Mouse (Mus musculus) bone marrow, adult 2 months (tissue): ENCODE measurements at regions not wholly inside any gene's neighbourhood (a gene's known extent, or its start where the extent isn't known, plus 50 kb on each side); places are given as distances from the start of the nearest gene placed in this dataset.

ENCODE experiments used
- H3K27ac ChIP-seq: fragments of 200-500 bp; 2 replicates; pipeline ENCODE4 v1.5.1; 2012; ENCODE audit warnings: low read depth, mild to moderate bottlenecking, control low read depth, inconsistent platforms, low read length; ENCODE audit not compliant: control insufficient read depth, poor library complexity, insufficient read depth
- H3K4me1 ChIP-seq: fragments of 200-500 bp; 2 replicates; pipeline ENCODE4 v1.6.1; 2011; ENCODE audit warnings: low read length; ENCODE audit not compliant: control insufficient read depth, insufficient read depth
- H3K4me3 ChIP-seq: fragments of 200-500 bp; replicated peaks from 2 replicates; pipeline ENCODE3; 2011; ENCODE audit warnings: mild to moderate bottlenecking, low read depth, low read length, control low read depth; ENCODE audit not compliant: control insufficient read depth
- CTCF ChIP-seq: fragments of 200-500 bp; IDR thresholded peaks from 2 replicates; pipeline ENCODE4 v1.5.1; 2011; ENCODE audit warnings: low read length, control low read depth; ENCODE audit not compliant: control insufficient read depth, insufficient read depth
- POLR2A ChIP-seq: fragments of 200-500 bp; IDR thresholded peaks from 2 replicates; pipeline ENCODE4 v1.6.1; 2011; ENCODE audit warnings: low read depth, mild to moderate bottlenecking, control low read depth, low read length, borderline replicate concordance; ENCODE audit not compliant: control insufficient read depth
- WGBS: fragments of 180-500 bp; shearing (Covaris S2); methylation state at CpG from one replicate; pipeline ENCODE4 v1.1.7; 2018; 5-methylcytosine and 5-hydroxymethylcytosine counted together

DNA sequence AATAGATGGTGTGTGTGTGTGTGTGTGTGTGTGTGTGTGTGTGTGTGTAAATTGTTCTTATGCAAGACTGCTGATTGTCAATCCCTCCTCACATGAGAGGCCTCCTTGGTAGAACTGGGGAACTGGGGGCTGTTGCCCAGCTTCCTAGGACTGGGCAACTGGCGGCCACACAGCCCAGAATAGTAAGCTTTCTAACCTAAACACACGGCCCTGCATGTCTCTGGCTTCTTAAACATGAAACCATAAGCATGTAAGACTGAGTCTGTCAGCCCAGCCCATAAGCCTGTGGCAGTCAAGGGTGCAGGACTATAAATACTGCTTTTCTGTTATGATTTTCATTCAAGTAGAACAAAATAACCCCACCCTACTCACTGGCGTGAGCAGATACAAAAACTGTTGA is 60.7 kb downstream of the Ifng start:
- TF ChIP-seq POLR2A, result peak; percentile 11; the same call in 1 of the 2 replicates
- no peak for TF ChIP-seq CTCF
- Histone ChIP-seq H3K4me3 (no peak overlapping the region), H3K27ac (peak overlapping the region; percentile 93), H3K4me1 (peaks cover 2% of the 10 kb centered on the region; the same call in 1 of the 2 replicates)
- 58% methylated on average over 3 of the region's 3 CpGs for WGBS

DNA sequence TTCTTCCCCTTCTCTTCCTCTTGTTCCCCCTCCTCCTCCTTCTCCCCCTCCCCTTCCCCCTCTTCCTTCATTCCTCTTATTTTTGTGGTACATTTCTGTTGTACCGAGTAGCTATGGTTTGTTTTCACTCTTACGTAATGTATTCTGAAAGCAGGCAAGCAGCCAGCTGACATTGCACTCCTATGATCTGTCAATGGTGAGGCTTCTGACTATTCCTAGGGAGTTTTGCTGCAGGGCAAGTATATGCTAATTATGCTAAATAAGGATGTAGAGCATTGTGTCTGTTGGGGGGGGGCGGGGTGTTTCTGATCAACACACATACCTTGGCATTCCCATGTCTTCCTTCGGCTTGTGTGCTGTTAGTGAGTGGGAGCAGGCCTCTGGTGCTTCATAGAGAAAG is 64.0 kb downstream of the Ifng start:
- 51% methylated on average over 4 of the region's 4 CpGs for WGBS
- Histone ChIP-seq H3K4me1 (peaks cover 2% of the 10 kb centered on the region; the same call in 1 of the 2 replicates), H3K27ac (no peak overlapping the region), H3K4me3 (no peak overlapping the region)
- TF ChIP-seq POLR2A, result no peak
- no peak for TF ChIP-seq CTCF

DNA sequence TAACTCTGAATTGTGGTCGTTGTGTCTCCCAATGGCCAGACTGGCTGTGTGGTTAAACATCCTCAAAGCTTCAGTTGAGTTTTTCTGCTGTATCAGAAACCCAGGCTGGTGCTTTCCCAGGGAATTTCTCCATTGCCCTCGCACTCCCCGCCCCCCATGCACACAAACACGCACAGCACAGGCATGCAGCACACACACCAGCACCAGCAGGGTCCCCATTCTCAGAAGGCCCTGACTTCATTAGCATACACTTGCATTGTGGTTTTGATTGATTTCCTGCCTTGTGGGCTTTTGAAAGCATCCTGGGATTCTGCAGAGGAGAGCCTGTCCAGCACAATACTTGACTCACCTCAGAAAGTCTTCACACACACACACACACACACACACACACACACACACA is 65.3 kb downstream of the Ifng start:
- 47% methylated on average over 4 of the region's 4 CpGs for WGBS

DNA sequence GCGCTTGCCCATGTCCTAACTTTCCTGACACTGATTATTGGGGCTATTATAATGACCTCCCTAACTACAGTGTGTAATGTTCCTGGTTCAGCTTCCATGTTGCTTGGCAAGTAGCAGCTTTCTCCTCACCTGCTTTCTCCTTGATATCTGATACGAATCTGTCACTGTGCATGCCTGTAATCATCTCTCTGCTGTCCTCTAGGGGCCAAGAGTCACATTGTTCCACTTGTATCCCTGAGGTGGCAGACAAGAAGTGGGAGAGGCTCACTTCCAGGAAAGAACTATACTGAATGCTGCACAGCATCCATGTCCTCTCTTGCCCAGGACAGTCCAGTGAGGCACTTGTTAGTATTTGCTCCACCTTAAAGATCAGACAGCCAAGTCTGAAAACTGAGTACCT is 66.8 kb downstream of the Ifng start:
- 50% methylated on average over 2 of the region's 2 CpGs for WGBS
- TF ChIP-seq CTCF, result no peak
- TF ChIP-seq POLR2A, result no peak
- Histone ChIP-seq H3K4me3 (no peak overlapping the region), H3K4me1 (peaks cover 1% of the 10 kb centered on the region; the same call in 1 of the 2 replicates), H3K27ac (no peak overlapping the region)

More for the DNA sequence above, 65.3 kb downstream of the Ifng start:
- Histone ChIP-seq H3K4me3 (no peak overlapping the region), H3K27ac (no peak overlapping the region), H3K4me1 (peaks cover 2% of the 10 kb centered on the region; the same call in 1 of the 2 replicates)
- no peak for TF ChIP-seq CTCF

DNA sequence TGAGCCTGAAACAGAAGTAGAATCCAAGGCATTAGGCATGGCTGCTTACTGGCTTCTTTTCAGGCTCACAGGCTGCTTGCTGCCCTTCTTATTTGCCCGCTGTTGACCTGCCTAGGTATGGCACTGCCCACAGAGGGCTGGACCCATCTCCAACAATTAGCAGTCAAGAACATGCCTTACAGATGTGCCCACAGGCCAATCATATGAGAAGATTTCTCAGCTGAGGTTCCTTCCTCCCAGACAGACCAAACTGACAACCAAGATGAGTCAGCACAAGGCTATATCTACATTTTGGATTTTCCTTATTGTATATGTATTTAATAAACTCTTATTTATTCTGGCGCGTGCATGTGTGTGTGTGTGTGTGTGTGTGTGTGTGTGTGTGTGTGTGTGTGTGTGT is 76.0 kb downstream of the Ifng start:
- Histone ChIP-seq H3K4me3 (no peak overlapping the region), H3K4me1 (no peaks in the 10 kb centered on the region), H3K27ac (no peak overlapping the region)
- TF ChIP-seq CTCF, result no peak
- no peak for TF ChIP-seq POLR2A
- WGBS, result 60% methylated on average over 3 of the region's 3 CpGs

DNA sequence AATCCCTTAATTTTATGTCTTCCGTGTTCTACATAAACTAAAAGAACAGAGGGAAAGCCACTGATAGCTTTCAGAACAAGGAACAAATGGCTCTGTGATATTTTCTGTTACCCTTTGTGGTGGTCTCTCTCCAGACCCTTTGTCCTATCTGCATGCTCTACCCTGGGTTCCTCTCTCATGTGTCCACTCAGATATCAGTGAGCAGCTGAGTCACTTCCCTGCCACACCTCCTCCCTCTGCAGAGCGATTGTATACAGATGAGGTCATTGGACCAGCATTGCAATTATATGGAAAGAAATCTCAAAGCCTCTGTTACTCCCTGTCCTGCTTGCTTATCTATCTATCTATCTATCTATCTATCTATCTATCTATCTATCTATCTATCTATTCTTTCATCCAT is 77.1 kb downstream of the Ifng start:
- 43% methylated on average over 2 of the region's 2 CpGs for WGBS
- no peak overlapping the region for H3K27ac ChIP-seq
- TF ChIP-seq POLR2A (no peak), CTCF (no peak)

DNA sequence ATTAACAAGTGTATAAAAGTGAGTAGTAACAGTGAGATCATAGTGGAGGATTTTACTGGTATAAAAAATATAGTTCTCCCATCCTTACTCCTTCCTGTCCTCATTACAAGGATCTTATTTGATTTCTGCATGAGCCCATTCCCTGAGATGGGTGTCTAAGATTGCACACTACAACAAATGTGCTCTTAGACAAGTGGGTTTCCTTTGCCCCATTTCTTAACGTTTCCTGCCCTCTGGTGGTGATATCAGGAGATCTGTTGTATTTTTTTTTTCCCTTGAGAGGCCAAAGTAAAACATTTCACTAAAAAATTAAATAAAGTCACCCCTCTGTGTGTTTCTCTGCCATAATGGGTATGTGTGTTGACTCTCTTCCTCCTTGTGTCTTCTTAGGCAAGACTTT is 105.1 kb downstream of the Ifng start:
- no peak for TF ChIP-seq POLR2A
- no peak for TF ChIP-seq CTCF
- Histone ChIP-seq H3K4me1 (no peaks in the 10 kb centered on the region), H3K4me3 (no peak overlapping the region), H3K27ac (no peak overlapping the region)
- WGBS, result 0% methylated on average over 1 of the region's 1 CpGs

More for the DNA sequence above, 77.1 kb downstream of the Ifng start:
- no peaks in the 10 kb centered on the region for H3K4me1 ChIP-seq
- no peak overlapping the region for H3K4me3 ChIP-seq

DNA sequence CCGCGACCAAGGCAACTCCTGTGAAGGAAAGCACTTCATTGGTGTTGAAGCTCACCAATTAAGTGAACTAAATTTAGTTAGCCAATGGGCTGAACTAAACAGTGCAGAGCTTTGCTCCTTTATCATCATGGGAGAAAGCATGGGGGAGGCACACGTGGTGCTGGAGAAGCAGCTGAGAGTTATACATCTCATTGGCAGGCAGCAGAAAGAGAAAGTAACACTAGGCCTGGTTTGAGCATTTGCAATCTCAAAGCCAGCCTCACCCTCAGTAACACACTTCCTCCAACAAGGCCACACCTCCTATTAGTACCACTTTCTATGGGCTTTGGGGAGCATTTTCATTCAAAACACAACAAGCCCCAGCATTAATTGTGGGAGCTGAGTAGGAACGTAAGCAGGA is 109.4 kb downstream of the Ifng start:
- Histone ChIP-seq H3K27ac (no peak overlapping the region), H3K4me1 (no peaks in the 10 kb centered on the region), H3K4me3 (no peak overlapping the region)
- WGBS, result 67% methylated on average over 4 of the region's 4 CpGs
- TF ChIP-seq CTCF (no peak), POLR2A (no peak)

DNA sequence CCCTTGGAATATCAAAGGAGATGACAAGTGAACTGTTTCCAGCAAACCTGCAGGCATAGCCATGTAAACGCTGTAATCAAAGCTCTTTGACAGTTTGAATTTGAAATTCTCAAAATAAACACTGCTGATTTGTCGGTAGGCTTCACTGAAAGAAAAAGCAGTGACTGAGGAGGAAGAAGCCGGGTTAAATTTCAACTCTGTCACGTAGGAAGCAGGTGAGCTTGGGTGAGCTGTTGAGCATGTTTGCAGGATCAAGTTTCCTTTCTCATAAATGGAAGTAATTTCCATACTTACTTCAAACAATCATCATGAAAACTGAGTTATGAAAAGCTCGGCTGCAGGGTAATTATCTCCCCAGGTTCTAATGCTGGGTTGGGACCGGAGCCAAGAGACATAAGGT is 118.0 kb downstream of the Ifng start:
- 66% methylated on average over 6 of the region's 6 CpGs for WGBS
- H3K27ac ChIP-seq, result no peak overlapping the region
- TF ChIP-seq CTCF, result no peak
- no peak for TF ChIP-seq POLR2A
- H3K4me3 ChIP-seq, result no peak overlapping the region
- H3K4me1 ChIP-seq, result no peaks in the 10 kb centered on the region
